Mouse (Mus musculus): ENCODE measurements around the gene Gm49366.
A peak's percentile ranks its signal among the peaks of the same experiment; 100 is the strongest.
"Not testable (repeated sequence)": the region's sequence is repeated elsewhere in the genome, so short reads cannot be mapped to it uniquely, and the experiment has no call there.

Gm49366 gene

GRCm38 (mm10) chr12:84084581-84084980 is 45.8 kb downstream of the Gm49366 start:
- Histone ChIP-seq H3K36me3 (ENCODE audit: control insufficient read depth, insufficient read depth, low read length, poor library complexity, severe bottlenecking) (no peaks in the 10 kb centered on the region), H3K27me3 (ENCODE audit: control insufficient read depth, insufficient read depth, low read length, poor library complexity, severe bottlenecking) (no peaks in the 10 kb centered on the region; the same call in 1 of the 2 replicates)
- no peak for DNase-seq (ENCODE audit: low read depth, low spot score)

DNA sequence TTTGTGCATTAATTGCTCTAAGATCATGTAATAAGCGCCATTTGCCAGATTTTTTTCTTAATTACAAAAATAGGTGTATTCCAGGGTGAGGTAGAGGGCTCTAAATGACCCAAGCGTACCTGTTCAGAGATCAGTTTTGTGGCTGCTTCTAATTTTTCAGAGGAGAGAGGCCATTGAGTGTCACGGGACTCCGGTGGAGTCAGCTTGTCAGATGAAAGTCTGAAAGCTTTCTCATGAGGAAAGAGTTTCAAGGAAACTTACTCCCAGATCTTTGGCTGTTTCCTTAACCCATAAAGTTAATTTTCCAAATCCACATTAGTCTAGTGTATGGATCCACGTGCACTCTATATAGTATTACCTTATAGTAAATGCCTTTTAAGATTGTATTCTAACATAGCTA is 55.9 kb downstream of the Gm49366 start:
- not testable (repeated sequence) for DNase-seq (ENCODE audit: low read depth, low spot score); H3K36me3 ChIP-seq (ENCODE audit: control insufficient read depth, insufficient read depth, low read length, poor library complexity, severe bottlenecking)

GRCm38 (mm10) chr12:84099605-84100004 is 60.9 kb downstream of the Gm49366 start:
- Histone ChIP-seq H3K27me3 (ENCODE audit: control insufficient read depth, insufficient read depth, low read length, poor library complexity, severe bottlenecking) (no peaks in the 10 kb centered on the region), H3K36me3 (ENCODE audit: control insufficient read depth, insufficient read depth, low read length, poor library complexity, severe bottlenecking) (no peaks in the 10 kb centered on the region)
- DNase-seq (ENCODE audit: low read depth, low spot score): no peak

More for the DNA sequence above, 55.9 kb downstream of the Gm49366 start:
- H3K27me3 ChIP-seq (ENCODE audit: control insufficient read depth, insufficient read depth, low read length, poor library complexity, severe bottlenecking): not testable (repeated sequence)

GRCm38 (mm10) chr12:84100071-84100470 is 61.3 kb downstream of the Gm49366 start:
- no peak for DNase-seq (ENCODE audit: low read depth, low spot score)
- Histone ChIP-seq H3K27me3 (ENCODE audit: control insufficient read depth, insufficient read depth, low read length, poor library complexity, severe bottlenecking) (no peaks in the 10 kb centered on the region), H3K36me3 (ENCODE audit: control insufficient read depth, insufficient read depth, low read length, poor library complexity, severe bottlenecking) (no peaks in the 10 kb centered on the region)

DNA sequence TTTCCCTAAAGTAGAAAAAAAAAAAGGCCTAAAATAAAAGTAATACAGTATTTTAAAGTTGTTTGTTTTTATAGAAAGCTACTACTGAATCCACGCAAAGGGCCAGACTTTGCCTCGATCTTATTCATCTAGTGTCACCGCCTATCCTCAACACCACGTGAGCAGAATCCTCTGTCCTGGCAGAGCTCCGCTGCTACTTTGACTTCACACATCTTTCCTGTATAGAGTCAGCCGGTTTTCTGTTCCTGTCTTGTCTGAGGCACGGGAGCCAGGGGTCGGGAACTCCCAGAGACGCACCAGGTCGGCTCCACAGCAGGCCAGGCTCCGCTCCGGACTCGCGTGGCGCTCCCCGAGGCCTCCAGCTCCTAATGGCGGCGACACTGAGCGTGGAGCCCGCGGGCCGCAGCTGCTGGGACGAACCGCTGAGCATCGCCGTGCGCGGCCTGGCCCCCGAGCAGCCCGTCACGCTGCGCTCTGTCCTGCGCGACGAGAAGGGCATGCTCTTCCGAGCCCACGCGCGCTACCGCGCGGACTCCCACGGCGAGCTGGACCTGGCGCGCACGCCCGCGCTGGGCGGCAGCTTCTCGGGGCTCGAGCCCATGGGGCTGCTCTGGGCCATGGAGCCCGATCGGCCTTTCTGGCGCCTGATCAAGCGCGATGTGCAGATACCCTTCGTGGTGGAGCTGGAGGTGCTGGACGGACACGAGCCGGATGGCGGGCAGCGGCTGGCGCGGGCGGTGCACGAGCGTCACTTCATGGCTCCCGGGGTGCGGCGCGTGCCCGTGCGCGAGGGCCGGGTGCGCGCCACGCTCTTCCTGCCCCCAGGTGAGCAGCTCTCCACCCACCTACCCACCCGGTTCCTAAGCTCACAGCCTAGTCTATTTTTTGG is 62.1 kb downstream of the Gm49366 start, which contains the start of gene Acot6:
TSS of gene Acot6 (plus strand) at position 51 of the 889 bp plus-strand sequence.
- peak; percentile 47 for DNase-seq (ENCODE audit: low read depth, low spot score)

DNA sequence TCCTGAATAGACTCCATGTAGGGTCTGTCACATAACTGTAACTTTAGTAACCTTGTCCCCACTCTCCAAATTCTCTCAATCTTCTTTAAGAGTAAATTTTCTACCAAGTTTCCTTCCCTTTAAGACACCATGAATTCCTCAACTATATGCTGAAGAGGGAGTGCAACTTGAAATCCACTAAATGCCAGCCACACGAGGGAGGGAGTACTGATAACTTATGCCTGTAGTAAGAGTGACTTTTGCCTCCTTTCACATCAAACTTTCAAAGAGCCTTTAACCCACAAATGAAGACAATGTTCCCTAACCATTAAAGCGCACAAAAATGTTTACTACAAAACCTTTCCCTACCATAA is 62.7 kb downstream of the Gm49366 start:
- Histone ChIP-seq H3K36me3 (ENCODE audit: control insufficient read depth, insufficient read depth, low read length, poor library complexity, severe bottlenecking) (no peaks in the 10 kb centered on the region), H3K27me3 (ENCODE audit: control insufficient read depth, insufficient read depth, low read length, poor library complexity, severe bottlenecking) (no peaks in the 10 kb centered on the region)
- DNase-seq (ENCODE audit: low read depth, low spot score): no peak

More for the DNA sequence above, 62.1 kb downstream of the Gm49366 start, which contains the start of gene Acot6:
- not testable (repeated sequence) for H3K36me3 ChIP-seq (ENCODE audit: control insufficient read depth, insufficient read depth, low read length, poor library complexity, severe bottlenecking); H3K27me3 ChIP-seq (ENCODE audit: control insufficient read depth, insufficient read depth, low read length, poor library complexity, severe bottlenecking)

- H3K36me3 ChIP-seq (ENCODE audit: control insufficient read depth, insufficient read depth, low read length, poor library complexity, severe bottlenecking): no peaks in the 10 kb centered on the region
- no peak for DNase-seq (ENCODE audit: low read depth, low spot score)
- no peaks in the 10 kb centered on the region for H3K27me3 ChIP-seq (ENCODE audit: control insufficient read depth, insufficient read depth, low read length, poor library complexity, severe bottlenecking)
These were observed 68.3 kb downstream of the Gm49366 start for GRCm38 (mm10) chr12:84107012-84107411.

DNA sequence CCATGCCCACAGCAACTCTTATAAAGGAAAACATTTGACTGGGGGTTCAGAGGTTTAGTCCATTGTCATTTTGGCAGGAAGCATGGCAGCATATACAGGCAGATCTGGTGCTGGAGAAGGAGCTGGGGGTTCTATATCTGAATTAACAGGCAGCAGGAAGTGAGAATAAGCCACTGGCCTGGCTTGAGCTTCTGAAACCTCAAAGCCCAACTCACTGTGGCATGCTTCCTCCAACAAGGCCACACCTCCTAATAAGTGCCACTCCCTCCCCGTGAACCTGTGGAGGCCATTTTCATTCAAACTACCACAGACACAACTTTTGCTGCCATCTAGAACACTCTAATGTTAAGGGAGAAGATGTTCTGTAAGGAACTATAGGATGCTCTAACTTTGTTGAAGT is 69.0 kb downstream of the Gm49366 start:
- no peaks in the 10 kb centered on the region for H3K36me3 ChIP-seq (ENCODE audit: control insufficient read depth, insufficient read depth, low read length, poor library complexity, severe bottlenecking)
- no peaks in the 10 kb centered on the region for H3K27me3 ChIP-seq (ENCODE audit: control insufficient read depth, insufficient read depth, low read length, poor library complexity, severe bottlenecking)
- peak; percentile 51 for DNase-seq (ENCODE audit: low read depth, low spot score)
